ENCODE assay signal across 10 mouse cellular contexts in the genomic region with DNA sequence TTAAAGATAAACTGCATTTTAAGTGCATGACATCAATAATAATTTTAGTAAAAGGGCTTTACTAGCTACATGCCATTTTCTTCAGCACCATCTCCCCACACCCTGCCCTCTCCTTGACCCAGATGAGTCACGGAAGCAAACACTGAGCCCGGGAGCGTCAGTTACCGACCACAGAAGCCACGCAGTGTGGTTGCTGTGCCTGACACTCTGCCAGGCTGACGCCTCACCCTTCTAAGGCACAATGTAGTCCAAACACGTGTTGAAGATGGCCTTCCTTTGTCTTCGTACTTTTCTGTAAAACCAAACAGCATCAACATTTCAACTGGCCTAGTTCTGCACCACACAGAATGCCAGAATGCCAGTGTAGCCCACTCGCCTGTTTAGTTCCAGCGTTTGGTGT. TPM values are rescaled to one million over a fixed set of nuclear protein-coding genes. Genes with fewer than 3 reads are reported as not detected.
DNase-seq lines count a peak whose midpoint lies in the region; ATAC-seq and TF ChIP-seq lines count a peak whose summit lies in the region.
"Had no signal": no experiment of that assay in that cellular context is flagged by ENCODE, and none has a peak within 500 bp of the region (broad histone marks: within the 10 kb centered on the region; RNA-seq: fewer than 3 reads in every experiment).

No protein-coding gene starts in this region.

- no peaks in the 10 kb centered on the region for H3K36me3 ChIP-seq in liver, adult 2 months (ENCODE audit: control insufficient read depth, insufficient read depth, low read length)
- H3K36me3 ChIP-seq in liver, embryonic 11.5 days (ENCODE audit: control insufficient read depth, insufficient read depth, low read length), result no peaks in the 10 kb centered on the region
- H3K36me3 ChIP-seq in forebrain, embryonic 10.5 days (replicated peaks), result no peaks in the 10 kb centered on the region
- H3K36me3 ChIP-seq: kidney, embryonic 15.5 days had no signal

- no peak overlapping the region for H3K4me2 ChIP-seq in liver, embryonic 11.5 days
- H3K4me2 ChIP-seq: kidney, embryonic 15.5 days had no signal

- TF ChIP-seq CTCF in liver, adult 2 months (IDR thresholded peaks at IDR 0.05; ENCODE audit: low read depth, low read length), result no peak

- TF ChIP-seq POLR2A in liver, adult 2 months (IDR thresholded peaks at IDR 0.05; ENCODE audit: extremely low read depth, insufficient read depth, low read length), result no peak

- WGBS in liver, adult 2 months, result 26% methylated on average over 10 of the region's 10 CpGs
- 43% methylated on average over 10 of the region's 10 CpGs for WGBS in liver, embryonic 11.5 days
- WGBS in forebrain, embryonic 10.5 days, result 86% methylated on average over 10 of the region's 10 CpGs

- H3K4me3 ChIP-seq in liver, adult 2 months (ENCODE audit: insufficient read depth, low read depth, low read length), result no peak overlapping the region
- no peak overlapping the region for H3K4me3 ChIP-seq in liver, embryonic 11.5 days (ENCODE audit: low read depth, low read length)
- no peak overlapping the region for H3K4me3 ChIP-seq in forebrain, embryonic 10.5 days
- H3K4me3 ChIP-seq: kidney, embryonic 15.5 days had no signal

- ATAC-seq in liver, embryonic 11.5 days (replicated peaks; ENCODE audit: low FRiP score), result no peak

- H3K27me3 ChIP-seq in liver, adult 2 months (ENCODE audit: control insufficient read depth, insufficient read depth, low read length), result no peaks in the 10 kb centered on the region
- H3K27me3 ChIP-seq in liver, embryonic 11.5 days (replicated peaks; ENCODE audit: control insufficient read depth, insufficient read depth, low read length), result no peaks in the 10 kb centered on the region
- H3K27me3 ChIP-seq in forebrain, embryonic 10.5 days (ENCODE audit: poor library complexity, severe bottlenecking), result no peaks in the 10 kb centered on the region
- H3K27me3 ChIP-seq: kidney, embryonic 15.5 days had no signal

- peak; percentile 30 for DNase-seq in liver, adult 2 months (ENCODE audit: extremely low read depth, low read depth, low spot score)
- DNase-seq in liver, embryonic 11.5 days (ENCODE audit: low spot score), result no peak
- peak; percentile 86 for DNase-seq in adrenal gland, postnatal 14 days
- peak; percentile 35 for DNase-seq in lung, postnatal 14 days
- DNase-seq in thymus, postnatal 4 days, result peak; percentile 62
- DNase-seq in left cerebral cortex, adult 18-20 months (ENCODE audit: low spot score in 2 of 2), result no peak
- no peak for DNase-seq in forebrain, embryonic 10.5 days (ENCODE audit: extremely low spot score, low spot score)
- no peak for DNase-seq in cerebellum, postnatal 4 days (ENCODE audit: low spot score in 2 of 2)

- no peaks in the 10 kb centered on the region for H3K9me3 ChIP-seq in liver, embryonic 11.5 days (ENCODE audit: control insufficient read depth, low read length)
- H3K9me3 ChIP-seq in forebrain, embryonic 10.5 days, result no peaks in the 10 kb centered on the region
- H3K9me3 ChIP-seq: kidney, embryonic 15.5 days had no signal

- H3K79me2 ChIP-seq in liver, adult 2 months (ENCODE audit: control insufficient read depth, insufficient read depth, low read length), result no peaks in the 10 kb centered on the region

- peaks cover 6% of the 10 kb centered on the region for H3K4me1 ChIP-seq in liver, adult 2 months (ENCODE audit: control insufficient read depth, insufficient read depth, low read length)
- H3K4me1 ChIP-seq in liver, embryonic 11.5 days (replicated peaks; ENCODE audit: control insufficient read depth, insufficient read depth, low read length), result no peaks in the 10 kb centered on the region
- H3K4me1 ChIP-seq in forebrain, embryonic 10.5 days, result no peaks in the 10 kb centered on the region
- H3K4me1 ChIP-seq: kidney, embryonic 15.5 days had no signal

- H3K27ac ChIP-seq in liver, adult 2 months (replicated peaks; ENCODE audit: insufficient read depth, low read depth, low read length), result no peak overlapping the region
- no peak overlapping the region for H3K27ac ChIP-seq in liver, embryonic 11.5 days (ENCODE audit: low read depth, low read length)
- H3K27ac ChIP-seq in forebrain, embryonic 10.5 days, result no peak overlapping the region
- H3K27ac ChIP-seq: kidney, embryonic 15.5 days; macrophage had no signal

- no peak overlapping the region for H3K9ac ChIP-seq in liver, adult 2 months (ENCODE audit: low read depth, low read length)
- H3K9ac ChIP-seq in liver, embryonic 11.5 days (ENCODE audit: low read depth, low read length), result no peak overlapping the region
- H3K9ac ChIP-seq: kidney, embryonic 15.5 days had no signal

RNA-seq across cellular contexts. Expression of a gene that starts 27.1 kb away (rescaled TPM):
- total RNA-seq in liver, adult 2 months (2014; rRNA removed), result 63.5 and 81.8 TPM in 2 replicates
- polyA plus RNA-seq in liver, adult 2 months (2012; rRNA removed), result 47.4 and 58.7 TPM in 2 replicates
- polyA plus RNA-seq in liver, embryonic 11.5 days (2014; fragmentation: Nextera tagmentation; extraction: Ambion mirVana), result 13.5 and 13.9 TPM in 2 replicates
- 69.7 and 82.0 TPM in 2 replicates for total RNA-seq in adrenal gland, postnatal 14 days (2021)
- total RNA-seq in left cerebral cortex, adult 18-20 months (2021), result 1 to 10 TPM in 1 of 2 experiments, under 1 TPM in 1; 0.77 to 1.6 TPM
- 3.1 and 3.4 TPM in 2 replicates for polyA plus RNA-seq in forebrain, embryonic 10.5 days (2016; fragmentation: Nextera tagmentation; extraction: Ambion mirVana)

RNA-seq across cellular contexts. Expression of a gene that starts 59.7 kb away (rescaled TPM):
- 0.20 and 0.37 TPM in 2 replicates for total RNA-seq in liver, adult 2 months (2014; rRNA removed)
- polyA plus RNA-seq in liver, adult 2 months (2012; rRNA removed), result 0.05 and 0.15 TPM in 2 replicates
- polyA plus RNA-seq in liver, embryonic 11.5 days (2014; fragmentation: Nextera tagmentation; extraction: Ambion mirVana), result not detected in 2 replicates
- total RNA-seq in adrenal gland, postnatal 14 days (2021), result 0.48 and 1.2 TPM in 2 replicates
- total RNA-seq in left cerebral cortex, adult 18-20 months (2021), result 1 to 10 TPM; 3.9 to 5.4 TPM
- polyA plus RNA-seq in forebrain, embryonic 10.5 days (2016; fragmentation: Nextera tagmentation; extraction: Ambion mirVana), result 0.34 and 0.64 TPM in 2 replicates
- polyA plus RNA-seq: macrophage had no signal

Comparison
In these comparisons a context has a peak if more than half of its experiments do, and no peak if none do; other contexts are left out.
1. DNase-seq: peak in liver, adult 2 months (single experiment), adrenal gland, postnatal 14 days (single experiment), lung, postnatal 14 days (single experiment) and thymus, postnatal 4 days (single experiment); none in liver, embryonic 11.5 days (single experiment), left cerebral cortex, adult 18-20 months (0 of 2), forebrain, embryonic 10.5 days (single experiment) and cerebellum, postnatal 4 days (0 of 2).
2. RNA of a gene that starts 27.1 kb away (total RNA-seq): 69.7 to 82.0 TPM in adrenal gland, postnatal 14 days and 63.5 to 81.8 TPM in liver, adult 2 months; 0.77 to 1.6 TPM in left cerebral cortex, adult 18-20 months; every median in the first group is over 10 times any median in the second.